Mouse (Mus musculus) gastrocnemius, postnatal 4 days (tissue): Measurements from ENCODE around the gene Ttc14. TPM values are rescaled to one million over a fixed set of nuclear protein-coding genes. Genes with fewer than 3 reads are reported as not detected.

Experiments used
- DNase-seq, 2 experiments: peaks; one replicate each; pipeline ENCODE4 v3.0.0; 2021 to 2022; ENCODE audit warnings: low spot score in 2 of 2, mixed read lengths in 2 of 2
- long read RNA-seq, 2 experiments: library from polyadenylated mRNA; stranded (forward); transcript quantifications; one replicate each; pipeline ENCODE4 v2.0.0; 2021
- total RNA-seq, 2 experiments: library from RNA; stranded (reverse); gene quantifications; 2 replicates each; pipeline ENCODE4 v1.2.3; 2021

Ttc14 gene
- 10 to 100 TPM; 24.6 to 32.5 TPM for total RNA-seq
- long read RNA-seq, experiment 1, full-length matches to known transcripts: 9 of 26 reads
- long read RNA-seq, experiment 1, partial matches to known transcripts: 2 of 26 reads
- long read RNA-seq, experiment 1, other reads (novel, unspliced or antisense): 15 of 26 reads
- long read RNA-seq, experiment 2, full-length matches to known transcripts: 29 of 43 reads
- long read RNA-seq, experiment 2, partial matches to known transcripts: 1 of 43 reads
- long read RNA-seq, experiment 2, other reads (novel, unspliced or antisense): 13 of 43 reads

DNA sequence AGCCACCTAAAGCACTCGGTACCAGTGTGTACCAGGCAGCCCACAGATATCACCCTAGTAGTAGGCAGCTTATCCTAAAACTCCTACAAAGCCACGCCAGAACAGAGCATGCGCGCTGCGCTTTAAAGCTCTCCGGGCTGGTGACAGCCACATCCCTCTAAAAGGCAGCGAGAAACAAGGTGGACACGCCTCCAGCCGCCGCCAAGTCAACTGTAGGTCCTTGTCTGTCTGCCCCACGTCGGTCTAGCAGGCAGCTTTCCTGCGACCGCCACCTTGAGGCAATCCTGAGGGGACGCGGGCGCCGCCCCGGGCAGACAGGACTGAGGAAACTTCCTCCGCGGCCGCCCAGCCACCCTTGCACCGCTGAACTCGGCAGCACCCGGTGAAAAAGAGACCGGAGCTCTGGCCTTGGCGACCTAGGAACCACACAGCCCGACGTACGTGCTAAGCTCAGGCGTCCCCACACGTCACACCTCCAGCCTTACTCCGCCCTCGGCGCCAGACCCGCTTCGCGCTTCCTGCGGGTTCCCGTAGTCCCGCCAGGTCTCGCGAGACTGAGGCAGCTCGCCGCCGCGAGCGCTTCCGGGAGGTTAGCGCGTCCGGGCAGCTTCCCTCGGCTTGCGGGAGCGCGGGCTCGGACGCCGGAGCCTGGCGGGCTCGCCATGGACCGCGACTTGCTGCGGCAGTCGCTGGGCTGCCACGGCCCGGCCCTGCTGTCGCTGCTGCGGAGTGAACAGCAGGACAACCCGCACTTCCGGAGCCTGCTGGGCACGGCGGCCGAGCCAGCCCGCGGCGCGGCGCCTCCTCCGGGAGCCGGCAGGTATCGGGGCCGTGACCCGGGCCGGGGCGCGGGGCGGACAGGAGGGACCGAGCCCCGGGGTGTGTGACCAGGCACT lies at the start of gene Ttc14:
Ttc14 (plus strand) TSS at position 216 of the 896 bp plus-strand sequence.
- peak; percentile 97 to 99 for DNase-seq

DNA sequence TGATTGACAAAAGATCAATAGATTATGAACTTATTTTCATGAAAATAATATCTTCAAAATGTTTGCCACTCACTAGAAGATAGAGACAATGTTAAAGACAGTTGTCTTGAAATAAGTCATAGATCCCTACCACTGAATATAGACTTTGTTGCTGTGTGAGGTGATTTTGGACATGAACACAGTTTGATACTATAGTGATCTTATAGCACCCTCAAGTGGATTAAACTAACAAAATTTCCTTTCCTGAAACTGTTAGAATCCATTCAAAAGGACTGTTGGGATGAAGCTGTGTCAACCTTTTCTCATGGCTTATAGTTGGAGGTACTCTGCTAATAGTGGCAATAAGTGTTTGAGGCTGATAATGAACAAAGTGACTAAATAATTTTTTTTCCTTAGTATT lies 8.7 kb upstream of the Ttc14 start:
- DNase-seq: no peak

DNA sequence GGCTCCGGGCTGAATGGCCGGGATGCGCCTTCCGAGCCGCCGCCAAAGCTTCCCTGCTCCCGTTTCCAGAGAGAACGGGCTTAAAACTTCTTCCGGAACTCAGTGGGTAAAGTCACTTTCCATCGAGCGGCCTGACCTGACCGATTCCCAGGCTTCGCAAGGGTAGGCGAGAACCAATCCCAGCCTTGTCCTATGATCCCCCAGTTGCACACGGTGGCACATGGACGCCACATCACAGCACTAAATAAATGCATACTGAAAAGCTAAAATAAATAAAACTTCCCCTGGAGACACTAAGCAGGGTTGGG lies 835 bp downstream of the Ttc14 start:
- DNase-seq: no peak

DNA sequence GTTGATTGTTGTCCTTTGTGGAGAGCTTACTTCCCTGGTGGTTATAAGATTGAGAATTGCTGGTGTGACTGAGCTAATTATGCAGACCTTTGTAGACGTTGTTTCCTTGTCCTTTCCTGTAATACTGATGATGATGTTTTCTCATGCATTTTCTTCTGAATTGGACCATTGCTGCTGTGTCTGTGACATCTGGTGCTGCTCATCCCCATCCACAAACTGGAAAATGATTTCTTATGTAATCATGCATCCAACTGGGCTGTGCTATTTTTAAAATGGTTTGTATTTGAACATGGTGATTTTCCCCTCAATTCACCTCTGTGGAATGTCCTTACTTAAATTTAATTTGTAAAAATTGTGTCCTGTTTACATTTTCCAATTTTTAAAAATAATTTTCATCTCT lies 7.5 kb downstream of the Ttc14 start:
- no peak for DNase-seq

DNA sequence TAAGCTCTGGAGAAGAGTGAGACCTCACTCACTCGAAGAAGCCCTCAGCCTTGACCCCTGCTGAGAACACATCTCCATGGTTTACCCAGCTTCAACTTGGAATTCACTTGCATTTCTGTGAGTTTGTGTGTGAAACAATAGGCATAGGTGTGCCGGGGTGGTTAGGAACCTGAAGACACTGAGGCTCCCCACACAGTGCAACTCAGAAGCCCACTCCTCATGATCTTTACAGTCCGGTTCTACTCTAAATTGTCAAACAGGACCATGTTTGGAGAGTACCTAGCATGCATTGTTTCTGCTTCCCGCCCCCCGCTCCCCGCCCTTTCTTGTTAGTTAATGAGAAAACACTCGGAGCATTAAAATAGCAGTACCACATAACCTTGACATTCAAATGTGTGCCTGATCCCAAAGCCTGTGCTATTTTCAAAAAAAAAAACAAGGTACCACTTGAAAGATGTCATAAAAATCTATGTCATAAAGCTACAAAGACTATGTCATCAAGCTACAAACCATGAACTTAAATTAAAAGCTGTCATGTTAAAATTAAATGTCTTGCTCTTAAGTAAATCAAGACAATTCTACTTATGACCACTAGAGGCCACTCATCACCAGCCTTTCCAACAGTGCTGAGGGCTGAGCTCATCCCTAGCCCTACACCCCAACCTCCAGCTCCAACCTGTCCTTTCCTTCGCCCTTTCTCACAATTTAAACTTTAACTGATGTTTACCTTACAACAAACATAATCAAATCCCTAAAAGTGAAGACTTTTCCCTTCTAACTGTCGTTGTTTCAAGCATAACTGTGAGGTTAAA lies 24.7 kb downstream of the Ttc14 start:
- DNase-seq: no peak

DNA sequence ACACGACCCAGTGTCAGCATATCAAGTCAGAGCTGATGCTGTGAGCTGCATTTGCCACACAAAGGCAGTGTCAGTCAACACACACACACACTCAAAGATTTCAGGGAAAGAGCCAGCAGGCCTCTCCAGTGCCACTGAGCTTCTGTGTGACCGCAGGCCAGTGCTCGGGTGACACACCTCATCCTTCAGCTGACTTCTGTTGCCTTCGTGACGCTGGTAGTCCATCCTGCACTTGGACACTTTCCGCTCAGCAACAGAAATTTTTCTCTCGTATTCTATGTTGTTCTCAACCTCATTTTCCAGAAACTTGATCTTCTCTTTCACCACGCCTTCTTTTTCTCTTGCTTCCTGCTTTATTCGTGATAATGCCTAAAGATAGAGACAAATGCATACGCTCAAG lies 32.7 kb downstream of the Ttc14 start:
- DNase-seq: no peak

DNA sequence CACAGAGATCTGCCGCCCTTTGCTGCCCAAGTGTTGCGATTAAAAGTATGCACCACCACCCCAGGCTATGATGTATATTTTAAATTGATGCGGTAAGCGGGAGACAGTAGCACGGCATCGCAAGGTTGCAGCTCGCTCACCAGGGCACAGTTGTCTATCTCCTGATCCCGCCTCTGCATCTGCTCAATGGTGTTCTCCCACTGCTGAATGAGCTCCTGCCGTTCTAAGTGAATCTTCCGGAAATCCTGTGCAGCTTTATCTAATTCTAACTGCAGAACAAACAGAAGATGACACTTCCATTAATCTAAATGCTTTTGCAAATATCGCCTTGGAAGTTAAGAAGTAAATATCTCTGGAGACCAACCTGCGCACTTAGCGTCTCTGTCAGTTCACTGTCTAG lies 36.9 kb downstream of the Ttc14 start:
- no peak for DNase-seq

DNA sequence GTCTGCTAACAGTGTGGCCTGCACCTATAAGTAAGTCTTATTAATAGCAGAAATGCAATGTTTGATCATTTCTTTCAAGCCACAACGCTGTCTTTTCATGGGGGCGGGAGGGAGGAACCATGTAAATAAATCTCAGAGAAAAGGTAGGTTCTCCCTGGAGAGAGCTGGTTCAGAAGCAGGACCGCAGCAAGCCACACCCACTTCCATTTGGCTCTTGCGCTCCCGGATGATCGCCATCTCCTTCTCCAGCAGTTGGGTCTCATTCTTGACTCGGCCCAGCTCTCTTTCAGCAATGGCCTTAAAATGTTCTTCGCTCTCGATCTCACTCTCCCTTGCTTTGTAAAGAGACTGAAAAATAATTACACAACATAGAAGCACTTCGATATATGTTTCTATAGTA lies 39.2 kb downstream of the Ttc14 start:
- DNase-seq: no peak

DNA sequence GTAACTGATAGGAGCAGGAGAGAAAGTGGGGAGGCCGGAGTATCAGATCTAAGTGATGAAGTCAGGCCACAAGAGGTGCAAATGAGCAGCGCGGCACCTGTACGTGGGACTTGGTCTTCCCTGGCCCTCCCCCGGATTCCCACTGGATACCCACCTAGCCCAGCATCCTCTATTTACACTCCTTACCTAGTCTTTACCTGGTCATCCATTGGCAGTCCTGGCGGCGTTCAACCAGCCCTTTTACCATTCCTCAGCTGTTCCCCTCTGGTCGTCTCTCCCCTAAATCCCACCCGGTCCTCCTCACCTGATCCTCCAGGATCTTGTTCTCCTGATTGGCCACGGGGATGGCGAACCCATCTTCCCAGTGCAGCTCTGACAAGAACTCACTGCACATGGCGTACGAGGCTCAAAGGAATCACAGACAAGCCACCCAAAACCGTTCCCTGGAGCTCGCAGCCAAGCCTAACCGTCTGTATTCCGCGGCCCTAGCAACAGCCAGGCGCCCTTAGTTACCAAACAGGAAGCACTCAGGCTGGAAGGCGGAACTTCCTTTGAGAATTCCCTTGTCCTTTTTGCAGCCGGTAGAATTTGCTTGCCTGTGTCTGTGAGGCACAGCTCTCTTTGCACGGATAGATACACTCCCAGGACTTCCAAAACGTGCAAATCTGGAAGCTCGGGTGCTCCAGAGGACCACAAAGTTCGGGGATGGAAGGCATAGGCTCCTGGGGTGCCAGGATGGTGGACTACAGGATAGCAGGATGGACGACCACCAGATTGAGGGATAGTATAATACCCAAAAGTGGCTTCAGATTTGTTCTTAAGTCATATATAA lies 44.4 kb downstream of the Ttc14 start, which contains the start of gene Ccdc39:
Ccdc39 (minus strand) TSS at position 510 of the 832 bp plus-strand sequence.
- peak; percentile 28 to 65 for DNase-seq

DNA sequence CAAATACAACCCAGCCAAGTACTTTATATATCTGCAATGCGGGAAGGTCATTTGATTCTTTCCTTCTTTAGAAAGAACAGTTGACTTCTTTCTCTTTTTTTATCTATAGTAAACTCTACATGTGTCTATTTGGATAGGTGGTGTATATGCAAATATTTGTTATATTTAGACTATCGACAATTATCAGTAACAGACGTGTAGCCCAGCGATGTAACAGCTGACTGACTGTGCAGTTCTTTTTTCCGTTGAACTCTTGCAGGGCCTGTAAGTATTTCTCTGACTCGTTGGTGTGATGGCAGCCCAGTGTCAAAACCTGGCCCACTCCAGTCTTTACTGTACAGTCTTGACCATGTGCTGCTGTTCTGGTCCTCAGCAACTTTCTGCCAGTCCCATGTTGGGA lies 47.0 kb downstream of the Ttc14 start:
- DNase-seq: no peak

DNA sequence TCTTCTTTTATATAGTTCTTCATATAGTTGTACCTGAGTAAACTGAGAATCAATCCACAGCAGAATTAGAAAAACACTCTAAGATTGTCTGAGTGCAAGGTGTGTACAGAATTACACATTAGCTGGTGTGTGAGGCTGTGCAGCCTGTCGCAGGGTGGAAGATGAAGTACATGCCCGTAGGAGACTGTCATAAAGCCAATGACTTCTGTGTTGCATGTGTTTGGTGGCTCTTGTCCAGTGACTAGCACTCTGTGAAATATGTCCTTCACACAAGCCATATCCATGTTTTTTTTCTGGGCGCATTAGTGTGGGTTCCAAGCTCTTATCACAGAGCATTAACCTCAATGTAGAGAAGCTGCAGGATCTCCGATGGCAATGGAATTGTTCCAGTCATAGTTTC lies 51.2 kb downstream of the Ttc14 start:
- DNase-seq: no peak

DNA sequence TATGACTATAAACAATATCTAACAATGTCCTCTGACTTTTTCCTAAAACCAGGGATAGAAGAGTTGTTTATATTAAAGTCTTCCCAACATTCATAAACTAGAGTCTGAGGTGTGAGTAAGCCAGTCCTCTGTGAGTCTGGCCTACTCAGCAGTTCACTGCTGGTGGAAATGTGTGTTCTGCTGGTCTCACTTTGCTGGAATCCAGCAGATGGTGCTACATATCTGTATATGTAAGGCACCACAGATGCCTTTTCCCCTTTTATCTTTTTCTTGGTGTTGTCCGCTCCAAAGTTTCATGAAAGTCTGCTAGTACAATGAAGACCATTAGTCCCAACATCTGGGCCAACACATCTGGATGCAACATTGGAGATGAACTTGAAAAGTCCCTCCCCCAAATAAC lies 53.4 kb downstream of the Ttc14 start:
- no peak for DNase-seq

DNA sequence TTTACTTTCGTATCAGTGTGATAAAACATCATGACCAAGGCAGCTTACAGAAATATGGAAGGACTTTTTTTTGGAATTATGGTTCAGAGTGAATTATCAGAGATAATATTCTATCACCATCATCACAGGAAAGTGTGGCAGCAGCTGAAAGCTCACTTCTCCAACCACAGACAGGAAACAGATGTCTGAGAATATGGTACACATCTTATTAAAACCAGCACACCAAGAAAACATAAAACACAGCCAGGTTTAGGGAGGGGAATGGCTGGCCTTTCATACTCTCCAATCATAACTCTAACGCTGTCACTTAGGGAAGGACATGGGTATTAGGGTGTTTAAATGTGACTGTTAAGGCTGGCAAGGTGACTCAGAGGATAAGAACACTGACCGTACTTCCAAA lies 59.3 kb downstream of the Ttc14 start:
- no peak for DNase-seq

DNA sequence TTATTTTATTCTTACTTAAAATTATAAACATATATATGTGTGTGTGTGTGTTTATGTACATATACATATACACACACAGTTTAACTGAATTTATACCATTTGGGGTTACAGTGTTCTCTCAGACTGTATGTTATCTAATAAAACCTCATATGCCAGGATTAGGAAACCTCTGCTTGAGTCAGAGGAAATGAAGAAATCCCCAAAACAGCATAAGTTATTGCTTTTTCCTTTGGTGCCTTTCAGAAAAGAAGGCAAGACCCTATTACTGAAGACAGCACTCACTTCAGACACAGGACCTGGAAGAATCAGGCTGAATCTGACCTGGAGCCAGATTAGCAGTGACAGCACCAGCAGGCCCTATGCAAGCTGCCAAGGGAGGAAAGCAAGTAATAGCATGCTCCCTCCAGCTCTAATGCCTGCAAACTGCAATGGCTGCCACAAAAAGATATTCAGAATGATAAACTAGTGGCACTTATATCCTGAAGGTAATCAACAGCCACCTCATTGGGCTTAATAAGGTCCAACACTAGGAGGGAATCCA lies 64.4 kb downstream of the Ttc14 start:
- no peak for DNase-seq

Other genes with a start within 250 kb of the Ttc14 start
- under 1 TPM; 0.25 to 0.29 TPM for gene Ccdc39, start 44.5 kb downstream of the Ttc14 start, total RNA-seq
- gene Fxr1, start 220.1 kb downstream of the Ttc14 start, total RNA-seq: 100 to 1,000 TPM; 347 to 401 TPM